Mouse (Mus musculus) CH12.LX (cell line): ENCODE data around the gene Add1.

Experiments used
- CTCF ChIP-seq, 2 experiments: IDR thresholded peaks in 1 of 2; conservative IDR thresholded peaks in 1 of 2; 2 replicates each; pipeline ENCODE4 v1.5.1; 2011 to 2012; ENCODE audit warnings: low read depth in 2 of 2, low read length in 2 of 2, improper control_type of control experiment in 1 of 2, inconsistent platforms in 1 of 2, mild to moderate bottlenecking in 1 of 2, moderate library complexity in 1 of 2
- ELF1 ChIP-seq: IDR thresholded peaks from 2 replicates; pipeline ENCODE4 v1.6.1; 2014; ENCODE audit warnings: low read depth, mild to moderate bottlenecking, inconsistent platforms, low read length, improper control_type of control experiment
- EP300 ChIP-seq: IDR thresholded peaks from 2 replicates; pipeline ENCODE4 v1.6.1; 2011; ENCODE audit warnings: low read length, improper control_type of control experiment
- MAFK ChIP-seq: IDR thresholded peaks from 2 replicates; pipeline ENCODE4 v1.6.1; 2011; ENCODE audit warnings: low read length, improper control_type of control experiment; ENCODE audit not compliant: insufficient replicate concordance
- MAX ChIP-seq: IDR thresholded peaks from 2 replicates; pipeline ENCODE4 v1.6.1; 2011; ENCODE audit warnings: low read length, improper control_type of control experiment
- POLR2AphosphoS2 ChIP-seq: IDR thresholded peaks from 2 replicates; pipeline ENCODE4 v1.6.1; 2011; ENCODE audit warnings: low read depth, low read length, improper control_type of control experiment
- ZNF384 ChIP-seq: IDR thresholded peaks from 2 replicates; pipeline ENCODE4 v1.6.1; 2012; ENCODE audit warnings: low read depth, low read length, improper control_type of control experiment, inconsistent platforms

- no peak for TF ChIP-seq POLR2AphosphoS2
- TF ChIP-seq EP300 = peak; percentile 77
- no peak for TF ChIP-seq CTCF (conservative IDR thresholded peaks at IDR 0.05 in 1 of 2, IDR thresholded peaks at IDR 0.05 in 1 of 2; ENCODE audit: low read depth in 2 of 2, low read length in 2 of 2)
- TF ChIP-seq MAX = no peak
- no peak for TF ChIP-seq ZNF384
- TF ChIP-seq ELF1 = no peak
- TF ChIP-seq MAFK = peak; percentile 59; the same call in 1 of the 2 replicates
These were observed 1.3 kb downstream of the Add1 start for GRCm38 (mm10) chr5:34574721-34575120.
